Mouse (Mus musculus): ENCODE measurements around the gene Sspn.

- TF ChIP-seq USF1 (IDR thresholded peaks at IDR 0.05; ENCODE audit: low read depth, low read length): no peak
- no peak for TF ChIP-seq GATA1 (IDR thresholded peaks at IDR 0.05; ENCODE audit: low read depth, low read length)
- TF ChIP-seq POLR2A (IDR thresholded peaks at IDR 0.05; ENCODE audit: control insufficient read depth in 1 of 2, insufficient read depth in 1 of 2, low read depth in 1 of 2, low read length in 2 of 2, poor library complexity in 1 of 2): no peak
- TF ChIP-seq MAX (IDR thresholded peaks at IDR 0.05; ENCODE audit: low read length): no peak
- TF ChIP-seq CTCF (IDR thresholded peaks at IDR 0.05 in 2 of 3, conservative IDR thresholded peaks at IDR 0.05 in 1 of 3; ENCODE audit: control insufficient read depth in 1 of 3, insufficient read depth in 1 of 3, low read depth in 2 of 3, low read length in 3 of 3, poor library complexity in 1 of 3, severe bottlenecking in 1 of 3): no peak
- no peak for TF ChIP-seq POLR2AphosphoS2 (IDR thresholded peaks at IDR 0.05; ENCODE audit: low read length)
- no peak for TF ChIP-seq GABPA (IDR thresholded peaks at IDR 0.05; ENCODE audit: low read depth, low read length)
- no peak for TF ChIP-seq ETS1 (IDR thresholded peaks at IDR 0.05; ENCODE audit: low read depth, low read length)
- TF ChIP-seq SIN3A (IDR thresholded peaks at IDR 0.05; ENCODE audit: low read length): no peak
- no peak for TF ChIP-seq RCOR1 (IDR thresholded peaks at IDR 0.05; ENCODE audit: low read depth, low read length)
- no peak for TF ChIP-seq MAFK (IDR thresholded peaks at IDR 0.05; ENCODE audit: borderline replicate concordance, low read depth, low read length)
- TF ChIP-seq ZMIZ1 (IDR thresholded peaks at IDR 0.05; ENCODE audit: low read depth, low read length): no peak
- no peak for TF ChIP-seq ZC3H11A (IDR thresholded peaks at IDR 0.05; ENCODE audit: low read depth, low read length)
Observed at GRCm38 (mm10) chr6:145918236-145918635, 13.2 kb upstream of the Sspn start.

Measured in MEL (cell line).